20 mouse cellular contexts compared by ENCODE assay signal in genomic region chr15:6733076-6733475, GRCm38 (mm10). TPM values are rescaled to one million over a fixed set of nuclear protein-coding genes. Genes with fewer than 3 reads are reported as not detected.
DNase-seq lines count a peak whose midpoint lies in the region; ATAC-seq and TF ChIP-seq lines count a peak whose summit lies in the region.
"Had no signal": no experiment of that assay in that cellular context is flagged by ENCODE, and none has a peak within 500 bp of the region (broad histone marks: within the 10 kb centered on the region; RNA-seq: fewer than 3 reads in every experiment).

No protein-coding gene starts in this region.

- no peaks in the 10 kb centered on the region for H3K9me3 ChIP-seq in liver, embryonic 11.5 days (ENCODE audit: control insufficient read depth, low read length)
- H3K9me3 ChIP-seq in liver, postnatal 0 days (ENCODE audit: low read length), result no peaks in the 10 kb centered on the region
- no peaks in the 10 kb centered on the region for H3K9me3 ChIP-seq in hindbrain, embryonic 10.5 days
- H3K9me3 ChIP-seq: forebrain, embryonic 13.5 days; heart, embryonic 13.5 days; kidney, embryonic 15.5 days; liver, embryonic 12.5 days; midbrain, embryonic 12.5 days; neural tube, embryonic 15.5 days had no signal

- ATAC-seq in liver, embryonic 11.5 days (replicated peaks; ENCODE audit: low FRiP score), result 0 out of 2 replicates have a peak, but pooled peaks have one; percentile 36
- no peak for ATAC-seq in liver, postnatal 0 days
- ATAC-seq in CD4-positive, CD25-positive, alpha-beta regulatory T cell, adult 4 months, result peak; percentile 37
- ATAC-seq: forebrain, embryonic 13.5 days; liver, embryonic 12.5 days had no signal

- no peak for DNase-seq in liver, embryonic 11.5 days (ENCODE audit: low spot score)
- DNase-seq in liver, postnatal 0 days, result no peak
- DNase-seq in 416B (ENCODE audit: low read depth), result peak; percentile 32
- DNase-seq in hindbrain, embryonic 10.5 days (ENCODE audit: low spot score), result no peak
- no peak for DNase-seq in cerebellum, adult 2 months
- DNase-seq: cerebellum, adult 11 months; cerebellum, postnatal 36 days; gastrocnemius, postnatal 25 days; heart, postnatal 4 days; right cerebral cortex, postnatal 4 days; thymus, adult 2 months had no signal

- H3K27me3 ChIP-seq in liver, embryonic 11.5 days (replicated peaks; ENCODE audit: control insufficient read depth, insufficient read depth, low read length), result no peaks in the 10 kb centered on the region
- H3K27me3 ChIP-seq in liver, postnatal 0 days (ENCODE audit: insufficient read depth, low read length), result no peaks in the 10 kb centered on the region
- no peaks in the 10 kb centered on the region for H3K27me3 ChIP-seq in hindbrain, embryonic 10.5 days (ENCODE audit: insufficient read depth, poor library complexity, severe bottlenecking)
- H3K27me3 ChIP-seq in cerebellum, adult 2 months (ENCODE audit: control insufficient read depth, insufficient read depth, low read length), result no peaks in the 10 kb centered on the region
- H3K27me3 ChIP-seq: forebrain, embryonic 13.5 days; heart, embryonic 13.5 days; kidney, embryonic 15.5 days; liver, embryonic 12.5 days; midbrain, embryonic 12.5 days; neural tube, embryonic 15.5 days had no signal

- no peak overlapping the region for H3K9ac ChIP-seq in liver, embryonic 11.5 days (ENCODE audit: low read depth, low read length)
- H3K9ac ChIP-seq in liver, postnatal 0 days (replicated peaks), result no peak overlapping the region
- H3K9ac ChIP-seq: forebrain, embryonic 13.5 days; heart, embryonic 13.5 days; kidney, embryonic 15.5 days; liver, embryonic 12.5 days; midbrain, embryonic 12.5 days; neural tube, embryonic 15.5 days had no signal

- no peak for TF ChIP-seq EP300 in liver, postnatal 0 days (IDR thresholded peaks at IDR 0.05; ENCODE audit: low read depth)

- no peaks in the 10 kb centered on the region for H3K36me3 ChIP-seq in liver, embryonic 11.5 days (ENCODE audit: control insufficient read depth, insufficient read depth, low read length)
- no peaks in the 10 kb centered on the region; the same call in 1 of the 2 replicates for H3K36me3 ChIP-seq in liver, postnatal 0 days (replicated peaks; ENCODE audit: insufficient read depth, low read length)
- H3K36me3 ChIP-seq in hindbrain, embryonic 10.5 days, result 0 out of 2 replicates have a peak, but pooled peaks cover 4% of the 10 kb centered on the region

- 65% methylated on average over 5 of the region's 5 CpGs for WGBS in liver, embryonic 11.5 days
- 45% methylated on average over 5 of the region's 5 CpGs for WGBS in liver, postnatal 0 days (ENCODE audit: insufficient replicate concordance)
- 81% methylated on average over 5 of the region's 5 CpGs for WGBS in hindbrain, embryonic 10.5 days
- WGBS in cerebellum, adult 2 months, result 88% methylated on average over 5 of the region's 5 CpGs

- H3K4me3 ChIP-seq in liver, embryonic 11.5 days (ENCODE audit: low read depth, low read length), result no peak overlapping the region
- no peak overlapping the region for H3K4me3 ChIP-seq in liver, postnatal 0 days (ENCODE audit: low read depth, low read length)
- no peak overlapping the region for H3K4me3 ChIP-seq in bone marrow macrophage, adult 2 months (ENCODE audit: insufficient read depth, low read length)
- H3K4me3 ChIP-seq in hindbrain, embryonic 10.5 days, result no peak overlapping the region
- no peak overlapping the region for H3K4me3 ChIP-seq in cerebellum, adult 2 months (replicated peaks; ENCODE audit: insufficient read depth, low read depth, low read length)
- H3K4me3 ChIP-seq: forebrain, embryonic 13.5 days; heart, embryonic 13.5 days; kidney, embryonic 15.5 days; liver, embryonic 12.5 days; midbrain, embryonic 12.5 days; myocyte; neural tube, embryonic 15.5 days had no signal

- no peak for TF ChIP-seq POLR2A in bone marrow macrophage, adult 2 months (IDR thresholded peaks at IDR 0.05; ENCODE audit: borderline replicate concordance, low read depth, low read length)
- TF ChIP-seq POLR2A in cerebellum, adult 2 months (IDR thresholded peaks at IDR 0.05; ENCODE audit: borderline replicate concordance, insufficient read depth, low read length), result no peak

- H3K4me1 ChIP-seq in liver, embryonic 11.5 days (replicated peaks; ENCODE audit: control insufficient read depth, insufficient read depth, low read length), result no peaks in the 10 kb centered on the region; the same call in 1 of the 2 replicates
- peaks cover 8% of the 10 kb centered on the region; the same call in 1 of the 2 replicates for H3K4me1 ChIP-seq in liver, postnatal 0 days (ENCODE audit: insufficient read depth)
- peaks cover 14% of the 10 kb centered on the region for H3K4me1 ChIP-seq in bone marrow macrophage, adult 2 months (ENCODE audit: control insufficient read depth, insufficient read depth, low read length)
- H3K4me1 ChIP-seq in hindbrain, embryonic 10.5 days (replicated peaks), result no peaks in the 10 kb centered on the region
- H3K4me1 ChIP-seq in cerebellum, adult 2 months (ENCODE audit: control insufficient read depth, insufficient read depth, low read length), result no peaks in the 10 kb centered on the region
- H3K4me1 ChIP-seq: midbrain, embryonic 12.5 days; neural tube, embryonic 15.5 days had no signal

- H3K4me2 ChIP-seq in liver, embryonic 11.5 days, result no peak overlapping the region
- H3K4me2 ChIP-seq in liver, postnatal 0 days (ENCODE audit: low read depth, low read length), result no peak overlapping the region
- H3K4me2 ChIP-seq: forebrain, embryonic 13.5 days; heart, embryonic 13.5 days; kidney, embryonic 15.5 days; liver, embryonic 12.5 days; midbrain, embryonic 12.5 days; neural tube, embryonic 15.5 days had no signal

- TF ChIP-seq CTCF in liver, postnatal 0 days (IDR thresholded peaks at IDR 0.05; ENCODE audit: low read depth), result no peak
- TF ChIP-seq CTCF in bone marrow macrophage, adult 2 months (IDR thresholded peaks at IDR 0.05; ENCODE audit: low read depth, low read length), result no peak
- TF ChIP-seq CTCF in cerebellum, adult 2 months (IDR thresholded peaks at IDR 0.05; ENCODE audit: borderline replicate concordance, insufficient read depth, low read depth, low read length), result no peak

- no peak overlapping the region for H3K27ac ChIP-seq in liver, embryonic 11.5 days (ENCODE audit: low read depth, low read length)
- H3K27ac ChIP-seq in liver, postnatal 0 days (ENCODE audit: low read depth), result no peak overlapping the region
- H3K27ac ChIP-seq in bone marrow macrophage, adult 2 months (ENCODE audit: insufficient read depth, low read depth, low read length), result peak overlapping the region; percentile 45
- H3K27ac ChIP-seq in hindbrain, embryonic 10.5 days, result no peak overlapping the region
- no peak overlapping the region for H3K27ac ChIP-seq in cerebellum, adult 2 months (ENCODE audit: insufficient read depth, low read length)
- H3K27ac ChIP-seq: forebrain, embryonic 13.5 days; heart, embryonic 13.5 days; kidney, embryonic 15.5 days; liver, embryonic 12.5 days; midbrain, embryonic 12.5 days; neural tube, embryonic 15.5 days had no signal

RNA-seq across cellular contexts. Expression of gene Rictor, which starts 24.9 kb away (rescaled TPM):
- 31.6 and 33.3 TPM in 2 replicates for polyA plus RNA-seq in liver, embryonic 11.5 days (2014; fragmentation: Nextera tagmentation; extraction: Ambion mirVana)
- polyA plus RNA-seq in liver, postnatal 0 days (2015; fragmentation: Nextera tagmentation; extraction: Ambion mirVana), result 12.7 and 13.2 TPM in 2 replicates
- polyA plus RNA-seq in CD4-positive, CD25-positive, alpha-beta regulatory T cell, adult 4 months (2017; shearing (Covaris generic)), result 10 to 100 TPM; 27.3 to 30.9 TPM
- polyA plus RNA-seq in bone marrow macrophage, adult 2 months (2012; ENCODE audit: insufficient read depth, insufficient read length, missing spikeins), result 12.9 and 13.5 TPM in 2 replicates
- polyA plus RNA-seq in hindbrain, embryonic 10.5 days (2016; fragmentation: Nextera tagmentation; extraction: Ambion mirVana), result 38.1 and 38.3 TPM in 2 replicates
- 24.4 and 26.0 TPM in 2 replicates for polyA plus RNA-seq in cerebellum, adult 2 months (2012; rRNA removed)
